Mouse (Mus musculus): Measurements from ENCODE around the gene Zfp174.

Gene Zfp174

DNA sequence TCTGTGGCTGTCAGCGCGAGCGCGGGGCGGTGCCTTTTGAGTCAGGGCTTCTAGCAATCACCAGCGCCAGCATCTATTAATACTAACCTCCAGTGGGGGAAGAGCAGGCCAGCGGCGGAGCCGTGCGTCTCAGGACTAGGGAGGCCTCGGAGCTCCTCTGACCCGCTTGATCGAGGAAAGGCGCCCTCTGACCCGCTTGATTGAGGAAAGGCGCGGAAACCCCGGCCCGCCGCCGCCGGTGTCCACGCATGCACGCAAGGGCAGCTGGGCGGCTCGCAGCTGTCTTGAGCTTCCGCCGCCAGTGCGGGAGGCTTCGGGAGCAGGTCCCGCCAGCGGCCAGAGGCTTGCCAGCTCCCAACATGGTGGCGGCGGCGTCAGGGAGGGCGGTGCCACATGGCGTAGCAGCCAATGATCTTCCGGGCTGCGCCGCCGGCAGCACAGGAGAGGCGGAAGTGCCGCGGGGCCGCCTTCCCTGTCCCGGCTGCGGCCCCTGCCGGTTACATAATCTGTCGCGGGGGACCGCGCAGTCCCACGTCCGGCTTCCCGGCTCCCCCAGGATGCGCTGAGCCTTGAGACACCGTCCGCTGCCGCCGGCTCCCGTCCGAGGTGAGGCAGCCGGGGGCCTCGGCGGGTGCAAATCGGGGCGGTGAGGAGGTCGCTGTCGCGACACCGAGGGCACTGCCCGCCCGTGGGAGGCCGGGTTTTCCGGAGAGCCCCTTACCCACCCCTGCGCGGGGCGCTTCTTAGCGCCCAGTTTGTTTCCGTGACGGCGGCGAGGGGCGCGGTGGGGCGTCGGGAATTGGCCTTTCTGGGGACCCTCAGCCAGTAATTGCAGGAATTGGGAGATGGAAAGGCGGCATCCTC, 37.4 kb downstream of the Zfp174 start, which contains the start of the genes Zfp597 and Gm20695:
Gene Zfp597 (minus strand): TSS at position 361 of the 864 bp plus-strand sequence.
Gene Gm20695 (plus strand): TSS at position 448 of the 864 bp plus-strand sequence.
- peak; percentile 93 for DNase-seq (ENCODE audit: low read depth, low spot score)

DNA sequence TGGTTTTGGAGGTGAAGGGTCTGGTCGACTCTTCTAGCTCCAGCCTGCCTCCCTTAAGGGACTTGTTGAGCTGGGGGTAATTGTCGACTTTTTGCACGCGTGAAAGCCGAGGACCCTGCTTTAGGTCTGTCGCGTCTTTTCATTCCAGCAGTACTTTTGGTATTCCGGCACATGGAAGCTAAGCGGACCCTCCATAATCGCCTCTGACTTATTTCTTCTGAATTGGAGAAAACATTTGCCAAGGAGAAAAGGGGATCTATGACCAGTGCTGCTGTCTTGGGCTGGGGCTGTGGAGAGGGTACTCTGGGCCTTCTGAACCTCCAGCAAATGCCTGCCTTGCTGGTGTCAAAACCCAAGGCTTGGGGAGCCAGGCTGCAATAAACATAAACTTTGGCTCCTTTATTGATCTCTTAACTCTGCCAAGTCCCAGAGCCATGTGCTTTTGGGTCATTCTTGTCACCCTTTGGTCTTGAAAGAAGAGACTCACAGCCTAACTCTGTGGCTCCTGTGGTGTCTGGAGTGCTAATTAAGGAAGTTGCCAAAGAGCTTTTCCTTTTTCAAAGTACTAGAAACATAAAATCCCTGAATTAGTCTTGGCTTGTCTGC, 38.1 kb downstream of the Zfp174 start:
- no peak for DNase-seq (ENCODE audit: low read depth, low spot score)

DNA sequence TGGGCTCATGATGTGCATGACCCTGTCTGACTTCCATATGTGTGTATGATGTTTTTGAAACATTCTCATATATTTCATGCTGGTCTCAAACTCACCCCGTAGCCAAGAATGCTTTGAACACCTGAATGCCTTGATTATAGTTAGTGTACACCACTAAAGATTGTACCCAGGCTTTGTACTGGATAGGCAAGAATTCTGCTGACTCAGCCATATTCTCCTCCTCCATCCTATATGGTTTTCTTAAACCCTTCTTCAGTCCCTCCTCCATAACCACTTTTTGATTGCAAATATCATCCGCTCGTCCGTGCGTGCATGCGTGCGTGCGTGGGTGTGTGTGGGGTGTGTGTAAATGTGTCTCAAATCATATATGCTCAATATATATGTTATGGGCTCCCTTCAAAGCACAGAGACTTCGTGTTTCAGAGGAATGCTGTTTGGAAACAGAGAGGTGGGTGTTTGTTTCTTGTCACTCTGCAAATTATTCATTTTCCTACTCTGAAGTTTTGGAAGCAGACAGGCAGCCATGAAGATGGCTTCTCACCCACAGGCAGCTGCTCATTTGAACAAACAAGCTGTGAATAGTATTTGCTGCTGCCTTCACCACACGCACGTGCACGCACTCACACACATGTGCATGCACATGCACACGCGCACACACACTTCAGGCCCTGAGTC, 44.7 kb downstream of the Zfp174 start:
- DNase-seq (ENCODE audit: low read depth, low spot score), result no peak

DNA sequence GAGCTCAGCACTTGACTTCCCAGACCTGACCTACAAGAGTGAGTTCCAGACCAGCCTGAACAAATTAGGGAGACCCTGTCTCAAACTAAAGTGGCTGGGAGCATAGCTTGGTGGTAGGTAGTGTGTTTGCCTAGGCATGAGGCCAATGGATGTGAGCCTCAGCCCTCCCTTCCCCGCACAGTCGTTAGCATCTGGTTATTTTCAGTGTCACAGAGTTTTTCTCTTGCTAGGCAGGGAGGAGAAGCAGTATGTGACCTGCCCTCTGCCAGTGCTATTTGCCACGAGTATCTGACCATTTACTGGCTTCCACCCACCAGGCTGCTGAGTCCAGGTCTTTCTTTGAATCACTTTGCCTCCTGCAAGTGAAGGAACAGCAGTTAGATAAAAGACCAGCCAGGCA, 46.7 kb downstream of the Zfp174 start:
- DNase-seq (ENCODE audit: low read depth, low spot score), result no peak

DNA sequence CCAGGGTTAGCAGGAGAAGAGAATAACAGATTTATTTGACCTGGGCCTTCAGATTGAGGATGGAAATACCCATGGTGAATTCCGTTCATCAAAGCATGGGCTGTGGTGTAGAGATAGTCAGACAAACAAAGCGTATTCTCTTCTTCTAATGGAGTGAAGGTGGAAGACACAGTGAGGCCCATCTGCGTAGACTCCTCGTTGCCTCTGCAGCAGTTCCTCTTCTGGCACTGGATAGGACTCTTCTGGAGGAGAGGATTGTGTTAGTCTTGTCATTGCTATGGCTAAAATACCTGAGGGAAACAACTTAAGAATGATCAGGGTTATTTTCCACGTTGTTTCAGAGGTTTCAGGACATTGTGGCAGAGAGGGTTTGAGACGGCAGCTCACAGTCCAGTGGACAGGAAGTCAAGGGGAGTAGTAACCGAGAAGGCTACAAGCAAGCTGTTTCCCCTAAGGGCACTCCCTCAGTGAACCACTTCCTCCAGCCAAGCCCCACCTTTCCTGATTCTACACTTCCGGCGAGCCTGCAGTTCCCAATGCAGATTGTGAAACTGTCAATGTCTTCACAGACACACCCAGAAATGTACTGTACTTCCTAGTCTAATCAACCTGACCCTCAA, 48.2 kb downstream of the Zfp174 start:
- DNase-seq (ENCODE audit: low read depth, low spot score), result peak; percentile 86

DNA sequence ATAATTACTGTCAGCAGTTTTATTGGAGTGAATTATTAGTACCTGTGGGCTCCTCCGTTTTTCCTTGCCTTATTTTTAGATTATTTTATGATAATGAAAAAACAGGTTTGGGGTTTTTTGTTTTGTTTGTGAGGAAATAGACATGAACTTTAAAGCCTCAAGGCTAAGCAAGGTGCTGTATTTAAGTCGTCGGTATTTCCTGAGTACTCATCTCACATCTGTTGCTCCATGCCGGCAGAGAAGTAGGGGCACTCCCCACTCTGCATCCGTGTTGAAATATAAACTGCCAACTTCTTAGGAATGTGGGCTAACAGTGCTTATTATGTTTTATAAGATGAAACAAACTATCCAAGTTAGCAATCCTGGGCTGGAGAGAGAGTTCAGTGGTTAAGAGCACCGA, 49.0 kb downstream of the Zfp174 start:
- DNase-seq (ENCODE audit: low read depth, low spot score), result no peak

DNA sequence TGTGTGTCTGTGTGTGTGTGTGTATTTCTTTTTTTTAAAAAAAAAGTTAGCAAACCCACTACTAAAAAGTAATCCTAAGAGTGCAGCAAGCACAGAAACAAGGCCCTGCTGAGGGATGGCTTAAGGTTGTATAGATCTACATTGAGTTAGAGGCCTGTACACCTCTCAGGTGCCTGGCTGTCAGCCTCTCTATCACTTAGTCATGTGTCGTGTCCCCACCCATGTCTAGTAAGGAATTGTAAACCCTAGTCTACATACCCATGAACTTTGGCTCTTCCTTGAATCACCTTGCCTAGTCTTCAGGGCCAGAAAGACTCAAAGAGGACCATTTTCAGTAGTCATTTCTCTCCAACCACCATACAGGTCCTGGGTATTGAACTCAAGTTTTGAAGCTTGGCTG, 49.5 kb downstream of the Zfp174 start:
- no peak for DNase-seq (ENCODE audit: low read depth, low spot score)

DNA sequence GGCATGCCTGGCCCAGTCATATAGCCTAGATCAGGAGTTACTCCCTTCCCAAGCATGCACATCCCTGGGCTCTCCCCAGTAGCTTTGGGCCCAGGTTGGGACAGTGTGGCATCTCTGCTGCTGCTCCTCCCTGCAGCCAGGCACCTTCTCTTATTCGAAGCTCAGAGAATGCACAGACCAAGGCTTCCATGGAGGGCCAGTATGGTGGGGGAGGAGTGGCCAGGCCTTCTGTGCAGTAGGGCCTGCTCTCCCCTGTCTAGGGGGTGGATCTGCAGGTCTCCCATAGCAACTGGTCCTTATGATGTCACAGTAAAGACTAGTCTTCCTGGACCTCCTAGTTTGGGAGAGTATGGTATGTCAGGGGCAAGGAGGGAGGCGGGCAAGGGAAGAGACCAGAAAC, 60.4 kb downstream of the Zfp174 start:
- DNase-seq (ENCODE audit: low read depth, low spot score), result no peak

Measured in R1 (cell line).